Mouse (Mus musculus): ENCODE measurements around the gene Macc1.
"Not testable (repeated sequence)": the region's sequence is repeated elsewhere in the genome, so short reads cannot be mapped to it uniquely, and the experiment has no call there.

Macc1 gene

DNA sequence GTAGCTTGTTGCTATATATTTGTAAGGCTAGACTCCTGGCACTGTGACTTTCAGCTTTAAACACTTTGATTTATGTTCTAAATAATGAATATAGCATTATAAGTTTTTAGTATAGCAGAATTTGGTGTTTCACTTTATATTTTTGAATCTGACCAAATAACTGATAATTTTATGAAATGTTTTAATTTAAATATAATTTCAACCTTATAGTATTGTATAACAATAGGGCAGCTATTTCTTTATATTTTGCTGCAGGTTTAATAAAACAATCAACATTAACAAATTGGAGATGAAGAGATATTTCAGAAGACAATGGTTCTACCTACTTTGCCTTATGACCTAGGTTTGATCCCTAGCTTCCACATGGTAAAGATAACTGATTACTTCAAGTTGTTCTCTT is at the start of gene Macc1:
Gene Macc1 (plus strand): TSS at position 301 of the 400 bp plus-strand sequence.
- no peak for DNase-seq

DNA sequence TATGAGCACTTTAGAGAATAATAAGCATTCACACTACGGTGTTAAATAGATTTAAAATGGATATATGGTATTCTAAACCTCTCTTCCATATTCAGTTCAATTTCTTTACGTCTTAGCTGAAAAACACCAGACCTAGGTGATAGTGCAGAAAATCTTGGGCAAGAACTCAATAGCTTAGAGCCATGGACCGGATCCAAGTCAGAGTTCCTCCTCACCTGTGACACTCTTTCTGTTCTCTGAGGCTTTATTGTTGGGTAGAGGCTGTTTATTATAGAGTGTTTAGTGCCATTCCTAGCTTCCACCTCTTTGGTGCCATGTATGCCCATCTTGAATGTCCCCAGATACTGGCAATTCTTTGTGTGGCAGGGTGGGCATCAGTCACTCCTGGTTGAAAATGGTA is 49.6 kb upstream of the Macc1 start:
- DNase-seq: no peak

DNA sequence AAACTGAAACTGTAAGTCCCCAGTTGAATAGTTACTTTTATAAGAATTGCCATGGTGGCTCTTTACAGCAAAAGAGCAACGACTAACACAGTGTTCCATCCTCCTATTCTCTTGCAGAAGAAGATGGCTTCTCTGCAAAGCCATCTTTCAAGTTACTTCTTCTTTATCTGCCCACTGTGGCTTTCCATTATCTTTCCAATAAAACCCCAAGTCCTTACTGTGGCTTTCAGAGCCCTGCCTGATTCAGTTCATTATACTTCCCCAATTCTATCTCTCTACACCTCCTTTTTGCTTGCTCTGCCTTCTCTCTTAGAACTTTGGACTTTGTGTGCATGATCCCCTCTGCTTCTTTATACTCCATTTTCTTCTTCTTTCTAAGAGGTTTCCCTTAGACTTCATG is 45.3 kb upstream of the Macc1 start:
- no peak for DNase-seq

DNA sequence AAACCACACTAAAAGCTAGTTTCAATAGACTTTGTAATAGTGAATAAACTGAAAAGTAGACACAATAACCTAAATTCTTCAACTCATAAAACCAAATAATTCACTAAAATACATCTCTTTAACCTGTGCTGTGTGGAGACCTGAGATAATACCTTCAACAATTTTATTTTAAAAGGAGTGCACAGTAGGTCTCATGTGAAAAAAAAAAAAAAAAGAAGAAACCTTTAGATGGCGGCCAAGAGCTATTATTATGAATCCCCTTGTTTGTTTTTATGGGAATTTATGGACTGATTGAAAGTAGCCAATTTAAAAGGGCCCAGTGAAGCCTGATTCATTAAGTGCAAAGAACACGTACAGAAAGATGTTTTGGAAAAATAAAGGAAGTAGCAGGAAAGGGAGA is 44.0 kb upstream of the Macc1 start:
- DNase-seq: no peak

DNA sequence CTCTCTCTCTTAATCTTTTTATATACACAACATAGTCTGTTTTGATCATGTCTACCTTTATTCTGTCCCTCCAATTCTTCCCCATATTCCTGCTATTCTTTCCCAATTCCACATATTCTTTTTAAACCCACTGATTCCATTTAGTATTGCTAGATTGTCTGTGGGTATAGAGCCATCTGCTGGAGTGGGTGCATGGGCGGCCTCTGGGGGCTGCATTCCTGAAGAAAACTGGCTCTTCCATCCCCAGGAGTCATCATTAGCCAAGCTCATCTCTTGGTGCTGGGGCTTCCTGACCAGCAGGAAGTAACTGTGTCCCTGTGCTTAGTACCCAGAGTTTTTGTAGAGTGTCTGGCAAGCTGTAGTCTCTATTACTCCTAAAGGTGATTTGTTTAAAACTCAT is 42.1 kb upstream of the Macc1 start:
- no peak for DNase-seq

DNA sequence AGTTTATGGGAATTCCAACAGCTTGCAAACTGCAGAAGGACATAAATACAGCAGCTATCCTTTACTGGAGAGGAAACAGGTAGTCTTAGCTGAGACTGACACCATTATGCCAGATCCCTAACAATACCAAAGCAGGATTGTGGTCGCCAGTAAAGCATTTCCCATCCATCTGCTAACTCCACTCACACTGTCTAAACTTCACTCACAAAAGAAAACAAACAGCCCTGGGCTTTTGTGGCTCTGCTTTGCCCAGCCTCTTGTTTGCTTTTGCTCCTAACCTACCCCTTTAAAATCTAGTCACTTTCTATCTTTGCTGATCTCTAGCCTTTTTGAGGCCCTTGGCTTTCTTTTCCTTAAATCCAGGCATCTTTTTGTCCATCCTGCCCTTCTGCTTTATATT is 40.5 kb upstream of the Macc1 start:
- no peak for DNase-seq

DNA sequence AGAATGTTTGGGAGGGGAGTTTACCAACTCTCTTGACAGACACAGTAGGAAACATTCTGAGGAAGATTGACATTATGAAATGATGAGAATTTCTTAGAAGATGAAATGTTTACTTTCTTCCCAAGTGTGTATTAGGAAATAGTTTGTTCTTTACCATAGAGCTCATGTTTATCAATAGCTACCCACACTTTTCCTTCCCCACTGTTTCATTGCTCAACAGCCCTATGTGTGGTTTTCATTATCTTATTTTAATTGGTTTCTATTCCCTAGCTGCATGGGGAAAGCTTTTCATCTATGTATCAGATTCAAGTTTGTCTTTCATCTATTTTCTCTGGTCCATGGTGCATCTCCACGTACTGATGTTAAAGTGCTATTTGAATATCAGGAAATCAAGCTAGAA is 37.8 kb upstream of the Macc1 start:
- no peak for DNase-seq

DNA sequence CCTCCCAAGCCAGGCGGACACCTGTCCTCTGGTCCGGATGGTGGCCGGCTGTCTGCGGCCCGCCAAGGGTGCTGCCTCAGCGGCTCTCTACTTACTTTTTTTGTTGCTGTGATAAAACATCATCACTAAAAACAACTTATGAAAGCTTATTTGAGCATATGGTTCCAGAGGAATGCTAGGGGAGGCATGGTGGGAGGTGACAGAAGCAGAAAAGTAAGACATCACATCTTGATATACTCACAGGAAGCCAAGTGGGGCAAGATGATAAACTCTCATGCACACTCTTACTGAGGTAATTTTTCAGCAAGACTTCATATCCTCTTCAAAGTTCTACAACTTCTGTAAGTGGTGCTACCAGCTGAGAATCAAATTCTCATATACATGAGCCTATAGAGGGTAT is 22.5 kb upstream of the Macc1 start:
- DNase-seq: no peak

DNA sequence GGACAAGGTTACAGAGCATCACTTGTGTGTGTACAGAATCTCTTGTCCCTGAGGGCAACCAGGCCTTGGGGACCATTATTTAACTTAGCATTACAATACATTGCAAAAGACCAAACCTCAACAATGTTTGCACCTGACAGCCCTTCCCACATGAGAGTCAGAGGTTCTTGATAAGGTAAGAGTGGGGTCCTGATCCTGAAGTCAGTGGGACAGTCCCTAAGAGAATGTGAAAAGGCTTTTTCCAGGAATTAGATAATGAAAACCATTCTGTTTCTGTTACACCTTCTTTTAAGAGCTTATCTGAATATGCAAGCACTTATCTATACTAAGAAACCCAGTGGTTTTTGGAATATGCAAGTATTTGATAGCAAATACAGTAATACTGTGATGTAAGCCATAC is 10.5 kb upstream of the Macc1 start:
- no peak for DNase-seq

DNA sequence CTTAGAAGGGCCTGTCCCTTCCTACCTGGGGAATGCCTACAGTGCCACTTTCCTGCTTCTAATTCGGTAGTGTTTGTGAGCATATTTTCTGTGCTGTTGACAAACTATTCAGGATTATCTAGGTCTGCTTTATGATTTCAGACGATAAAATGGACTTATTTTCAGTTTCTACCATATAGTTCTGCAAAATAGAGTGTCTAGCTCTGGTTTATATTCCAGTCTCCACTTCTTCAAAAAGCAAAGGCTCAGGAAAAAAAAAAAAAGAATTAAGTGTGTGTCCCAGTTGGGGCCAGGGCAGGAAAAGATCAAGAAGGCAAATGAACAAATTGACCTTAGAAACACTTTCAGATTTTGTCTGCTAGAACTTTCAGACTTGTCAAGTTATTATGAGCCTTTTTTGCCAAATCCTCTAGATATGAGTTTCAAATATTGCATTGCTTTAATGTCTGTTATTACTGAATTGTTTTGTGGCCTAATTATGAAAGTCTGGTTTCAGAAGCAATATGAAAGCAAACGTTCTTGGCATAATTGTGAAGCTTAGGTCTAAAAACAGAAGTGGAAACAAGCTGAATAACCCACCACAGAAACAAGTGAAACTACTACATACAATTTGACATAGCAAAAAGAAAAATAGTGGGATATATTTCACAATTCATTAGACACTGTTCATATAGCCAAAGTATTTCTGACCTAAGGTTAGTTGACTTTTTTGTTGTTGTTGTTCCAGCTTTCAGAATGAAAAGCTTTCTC is 881 bp upstream of the Macc1 start:
- no peak for DNase-seq

DNA sequence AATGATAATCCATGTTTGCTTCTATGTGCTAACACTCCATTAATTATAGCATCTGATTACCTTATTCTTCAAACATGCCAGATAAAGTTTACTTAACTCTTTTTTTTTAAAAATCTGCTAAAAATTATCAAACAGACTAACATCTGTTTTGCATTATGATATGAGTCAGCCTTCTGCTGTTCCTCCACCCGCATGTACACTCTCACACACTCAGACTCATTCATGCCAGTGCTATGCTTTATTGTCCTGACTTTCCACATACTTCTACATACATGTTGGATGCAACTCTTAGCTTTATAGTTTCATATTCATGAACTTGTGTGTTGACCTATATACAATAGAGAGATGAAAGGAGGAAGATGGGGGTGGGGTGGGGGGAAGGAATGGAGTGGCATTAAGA is 4.7 kb downstream of the Macc1 start:
- DNase-seq: peak; percentile 17

DNA sequence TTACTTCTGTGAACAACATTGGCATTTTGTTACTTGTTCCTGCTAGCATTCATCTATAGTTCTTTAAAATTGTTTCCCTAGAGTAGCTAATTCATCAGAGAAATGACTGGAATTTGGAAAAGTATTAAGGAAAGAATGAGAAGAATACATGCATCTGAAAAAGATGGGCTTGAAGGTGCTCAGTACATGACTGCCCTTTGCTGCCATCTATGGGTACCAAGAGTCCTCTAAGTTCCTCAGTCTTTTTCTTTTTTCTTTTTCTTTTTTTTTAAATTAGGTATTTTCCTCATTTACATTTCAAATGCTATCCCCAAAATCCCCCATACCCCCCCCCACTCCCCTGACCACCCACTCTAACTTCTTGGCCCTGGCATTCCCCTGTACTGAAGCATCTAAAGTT is 11.3 kb downstream of the Macc1 start:
- no peak for DNase-seq

DNA sequence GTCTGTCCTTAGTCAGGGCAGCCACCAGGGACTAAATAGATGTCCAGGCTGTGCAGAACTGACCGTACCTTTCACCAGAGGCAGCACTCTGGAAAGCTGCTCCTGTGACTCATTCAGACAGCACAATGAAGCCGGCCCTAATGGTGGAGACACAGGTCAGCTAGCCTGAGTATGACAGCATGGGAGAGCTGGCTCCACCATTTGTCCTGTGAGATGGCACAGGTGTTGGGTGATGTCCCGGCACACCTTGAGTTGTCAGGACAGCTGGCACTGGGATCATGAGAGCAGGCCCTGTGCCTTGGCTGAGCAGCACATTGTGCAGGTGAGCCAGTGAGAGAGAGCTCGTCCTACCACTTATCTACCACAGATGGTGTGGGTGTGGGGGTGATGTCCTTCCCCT is 16.6 kb downstream of the Macc1 start:
- no peak for DNase-seq

DNA sequence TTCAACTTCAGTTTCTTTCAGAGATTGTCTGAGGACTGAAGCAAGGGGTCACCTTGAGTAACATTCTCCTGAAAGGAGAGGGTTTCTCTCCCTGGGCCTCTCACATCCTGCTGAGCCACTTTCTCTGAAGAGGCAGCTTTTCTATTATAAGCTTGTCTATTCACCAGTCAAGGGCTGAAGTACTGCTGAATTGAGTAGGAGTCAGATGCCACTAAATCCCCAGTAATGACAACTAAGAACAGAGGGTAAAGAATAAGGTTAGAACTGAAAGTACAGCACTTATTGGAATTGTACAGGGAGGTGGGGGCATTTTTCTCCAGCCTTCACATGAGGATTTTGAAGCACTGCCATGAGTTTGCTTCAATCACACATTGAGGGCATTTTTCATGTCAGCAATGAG is 19.3 kb downstream of the Macc1 start:
- no peak for DNase-seq

DNA sequence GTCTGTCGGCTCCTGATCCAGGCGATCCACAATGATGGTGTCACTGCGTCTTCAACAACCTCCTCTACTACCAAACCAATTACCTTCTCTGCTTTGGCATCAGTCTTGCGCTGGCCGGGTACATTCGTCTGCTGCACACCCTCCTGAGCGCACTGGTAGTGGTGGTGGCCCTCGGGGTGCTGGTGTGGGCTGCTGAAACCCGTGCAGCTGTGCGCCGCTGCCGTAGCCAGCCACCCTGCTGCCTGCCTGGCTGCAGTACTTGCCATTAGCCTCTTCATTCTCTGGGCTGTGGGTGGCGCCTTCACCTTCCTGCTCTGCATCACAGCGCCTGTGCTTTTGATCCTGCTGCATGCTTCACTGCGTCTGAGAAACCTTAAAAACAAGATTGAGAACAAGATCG is 38.5 kb downstream of the Macc1 start:
- DNase-seq: not testable (repeated sequence)

DNA sequence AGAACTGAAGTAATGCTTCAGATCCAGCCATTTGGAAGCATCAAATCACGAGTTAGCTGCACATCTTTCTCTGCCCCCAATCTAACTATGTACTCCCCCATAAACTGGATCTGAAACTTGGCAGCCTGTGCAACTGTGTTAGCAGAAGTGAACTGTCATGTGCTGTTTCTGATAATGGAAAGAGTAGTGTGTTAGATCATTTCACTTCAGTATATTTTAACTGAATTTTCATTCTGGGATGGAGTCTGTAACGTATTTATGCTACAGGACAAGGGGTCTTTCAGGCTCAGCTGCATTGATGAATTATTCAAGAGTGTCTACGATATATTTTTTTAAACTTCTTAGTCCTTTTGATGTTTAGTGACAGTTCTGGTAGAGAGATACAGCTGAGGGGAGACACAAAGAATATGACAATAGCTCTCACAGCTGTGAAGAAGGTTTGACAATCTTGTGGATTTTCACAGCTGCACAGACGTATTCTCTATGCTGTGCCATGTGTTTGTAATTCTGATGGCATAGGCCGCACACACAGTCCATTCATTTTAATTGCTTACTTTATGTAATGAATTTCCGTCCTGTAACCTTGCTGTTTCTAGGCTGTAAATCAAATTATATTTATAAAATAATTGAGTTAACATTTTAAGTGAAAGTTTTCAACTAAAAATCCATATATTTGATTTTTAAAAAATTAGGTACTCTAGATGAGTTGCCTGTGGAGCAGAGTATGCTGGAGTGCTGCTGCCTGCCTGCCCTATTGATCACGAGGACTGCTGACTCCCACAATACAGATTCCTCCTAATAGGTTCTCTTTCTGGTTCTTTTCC is 43.6 kb downstream of the Macc1 start:
- no peak for DNase-seq

DNA sequence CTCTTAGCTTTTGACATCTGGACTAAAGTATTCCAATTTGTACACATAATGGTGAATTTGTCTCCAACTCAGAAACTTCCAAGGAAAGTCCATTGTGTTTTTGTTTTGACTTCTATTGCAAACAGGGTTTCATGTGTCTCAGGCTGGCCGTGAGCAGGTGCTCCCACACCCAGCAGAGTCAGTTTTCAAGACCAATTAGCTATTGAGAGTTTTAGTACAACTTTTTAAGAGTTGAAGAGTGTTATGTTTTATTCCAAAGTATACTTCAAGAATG is 44.1 kb downstream of the Macc1 start:
- DNase-seq: no peak

DNA sequence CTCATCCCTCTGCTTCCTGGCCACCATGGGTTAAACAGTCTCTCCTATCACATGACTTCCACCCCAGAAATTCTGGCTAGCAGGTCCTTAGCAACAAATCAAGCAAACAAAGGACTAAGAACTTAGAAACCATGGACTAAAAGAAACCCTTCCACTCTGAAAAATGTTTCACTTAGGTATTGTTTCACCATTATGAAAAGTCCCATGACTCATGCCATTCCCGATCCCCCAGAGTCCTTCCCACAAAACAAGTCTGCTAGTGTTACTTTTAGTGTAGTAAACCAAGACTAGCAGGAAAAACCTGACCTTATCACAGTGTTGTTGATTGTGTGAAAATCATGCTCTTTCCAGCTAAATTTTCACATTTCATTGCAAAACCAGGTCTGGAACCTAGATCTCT is 51.0 kb downstream of the Macc1 start:
- DNase-seq: no peak

DNA sequence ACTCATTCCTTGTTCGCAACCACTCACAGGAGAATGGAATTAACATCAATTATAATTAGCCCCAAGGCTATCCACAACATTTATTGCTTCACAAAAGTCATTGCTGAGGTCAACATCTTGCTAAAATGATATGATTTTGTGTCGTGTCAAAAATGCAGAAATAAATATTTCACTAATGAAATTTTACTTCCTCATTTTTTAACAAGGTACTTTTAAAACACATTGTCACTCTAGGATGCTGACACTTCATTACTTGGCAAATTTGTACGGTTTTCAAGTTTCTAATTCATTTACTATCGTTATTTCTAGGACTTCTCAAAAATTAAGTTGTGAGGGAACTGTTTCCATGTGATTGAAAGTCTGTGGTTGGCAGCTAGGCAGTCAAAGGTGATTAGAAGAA is 55.8 kb downstream of the Macc1 start:
- DNase-seq: no peak

DNA sequence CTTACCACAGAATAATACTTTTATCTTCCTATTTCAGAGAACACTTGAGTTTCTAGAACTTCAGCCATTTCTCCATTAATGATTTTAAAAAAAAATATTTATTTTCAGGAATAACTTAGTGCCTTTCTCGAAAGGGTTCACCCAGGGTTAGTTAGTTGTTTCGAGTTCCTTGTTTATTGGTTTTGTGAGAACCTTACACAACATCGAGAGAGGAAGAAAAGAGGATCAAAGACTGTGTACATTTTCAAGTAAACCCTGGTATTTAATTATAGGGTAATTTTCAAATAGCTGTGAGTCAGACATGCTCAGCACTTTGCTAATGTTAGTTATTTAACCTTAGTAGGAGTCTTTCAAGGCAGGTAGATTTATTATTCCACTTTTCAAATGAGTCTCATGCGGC is 58.3 kb downstream of the Macc1 start:
- DNase-seq: no peak

DNA sequence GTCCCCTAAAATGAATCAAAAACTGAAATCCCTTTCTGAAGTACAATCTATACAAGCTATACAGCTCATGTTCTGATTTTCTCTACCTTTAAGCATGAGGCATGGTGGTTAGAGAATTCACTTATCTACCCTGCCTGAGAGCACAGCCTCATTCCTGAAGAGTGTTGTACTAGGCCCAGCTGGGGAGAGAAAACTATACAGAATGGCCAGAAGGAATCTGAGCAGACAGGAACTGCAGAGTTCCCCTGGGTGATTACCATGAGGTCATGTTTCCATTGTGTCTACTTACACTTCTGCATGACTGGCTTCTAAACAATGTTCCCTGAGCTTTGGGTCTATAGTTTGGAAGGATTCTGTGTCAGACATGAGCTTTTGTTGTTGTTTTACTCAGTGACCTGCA is 62.8 kb downstream of the Macc1 start:
- DNase-seq: peak; percentile 86

DNA sequence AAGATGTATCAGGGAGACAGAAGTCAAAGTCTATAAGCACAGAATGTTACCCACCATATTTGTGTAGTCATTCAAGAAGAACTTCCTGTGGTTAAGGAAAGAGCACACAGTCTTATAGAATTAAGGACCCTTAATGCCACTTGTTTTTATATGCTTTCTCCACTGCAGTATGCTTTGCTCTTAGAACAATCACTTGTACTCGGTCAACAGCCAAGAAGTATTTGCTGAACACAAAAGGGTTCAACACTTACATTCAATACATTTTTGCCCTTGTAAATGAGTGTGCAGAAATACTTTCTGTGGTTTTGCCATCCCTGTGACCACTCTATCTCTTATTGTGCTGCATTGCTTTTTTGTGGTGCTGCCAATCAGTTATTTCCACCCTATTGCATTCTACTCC is 67.8 kb downstream of the Macc1 start:
- DNase-seq: no peak

DNA sequence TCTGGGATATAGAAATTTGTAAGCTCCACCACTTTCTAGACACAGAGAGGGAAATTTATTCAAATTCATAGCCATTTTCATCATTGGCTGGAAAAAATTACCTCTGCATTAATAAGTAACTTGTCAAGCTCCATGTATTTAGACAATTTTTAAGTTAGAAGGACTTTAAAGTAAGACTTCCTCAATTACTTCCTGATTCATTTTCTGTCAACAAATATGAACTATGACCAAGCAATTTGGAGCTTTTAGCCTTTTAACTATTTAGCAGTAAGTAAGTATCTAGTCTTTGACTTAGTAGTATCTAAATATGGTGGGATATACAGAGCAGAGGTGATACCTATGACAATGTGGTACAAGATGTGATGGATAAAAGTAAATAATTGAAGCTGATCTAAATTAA is 72.2 kb downstream of the Macc1 start:
- no peak for DNase-seq

DNA sequence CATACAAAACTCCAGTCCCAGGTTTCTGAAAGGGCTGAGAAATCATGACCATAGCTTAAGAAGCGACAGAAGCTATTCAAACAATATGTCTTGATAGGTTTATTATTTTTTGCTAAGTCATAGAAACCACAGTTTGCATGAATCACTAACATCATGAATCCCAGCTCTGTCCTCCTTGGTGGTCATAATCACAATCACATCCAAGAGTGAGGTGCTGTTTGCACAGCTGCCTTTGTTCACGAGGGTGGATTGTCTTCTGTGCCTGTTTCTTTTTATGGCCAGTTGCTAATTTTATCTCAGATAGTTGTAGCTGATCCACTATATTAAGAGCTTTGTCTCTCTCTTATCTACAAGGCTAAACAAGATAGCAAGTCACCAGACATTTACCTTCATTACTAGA is 72.6 kb downstream of the Macc1 start:
- DNase-seq: no peak

DNA sequence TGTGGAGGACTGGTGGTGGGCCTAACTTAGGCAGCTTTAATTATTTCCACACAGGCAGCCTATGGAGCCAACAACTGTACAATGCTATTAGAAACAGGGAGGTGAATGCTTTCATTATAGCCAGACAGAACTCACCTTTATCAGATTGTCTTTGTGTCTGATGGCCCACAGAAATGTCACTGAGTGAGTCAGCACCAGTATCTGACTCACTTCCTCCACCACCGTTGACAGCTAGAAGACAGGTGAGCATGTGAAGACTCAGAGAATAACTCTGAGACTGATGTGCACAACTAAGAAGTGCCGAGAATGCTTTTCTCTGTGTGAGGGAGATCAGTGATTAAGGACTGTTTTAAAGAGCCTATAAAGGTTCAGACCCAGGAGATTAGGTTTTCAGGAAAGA is 73.9 kb downstream of the Macc1 start:
- DNase-seq: no peak

All from retina, postnatal 1 day (tissue).